27 mouse cellular contexts compared by ENCODE assay signal in genomic region chr17:27658767-27659166, GRCm38 (mm10). TPM values are rescaled to one million over a fixed set of nuclear protein-coding genes. Genes with fewer than 3 reads are reported as not detected.
DNase-seq lines count a peak whose midpoint lies in the region; TF ChIP-seq lines count a peak whose summit lies in the region.
"Had no signal": no experiment of that assay in that cellular context is flagged by ENCODE, and none has a peak within 500 bp of the region (broad histone marks: within the 10 kb centered on the region; RNA-seq: fewer than 3 reads in every experiment).

No protein-coding gene starts in this region.

- 72% methylated on average over 7 of the region's 7 CpGs for WGBS in embryonic facial prominence, embryonic 10.5 days

- no peak overlapping the region for H3K4me2 ChIP-seq in CH12.LX (ENCODE audit: insufficient read depth, low read depth, poor library complexity, severe bottlenecking)
- H3K4me2 ChIP-seq: embryonic facial prominence, embryonic 13.5 days; embryonic facial prominence, embryonic 15.5 days; forebrain, embryonic 12.5 days had no signal

- no peak overlapping the region for H3K4me3 ChIP-seq in CH12.LX (replicated peaks in 1 of 3; ENCODE audit: low read depth in 2 of 3, low read length in 2 of 3, poor library complexity in 1 of 3)
- no peak overlapping the region for H3K4me3 ChIP-seq in embryonic facial prominence, embryonic 10.5 days
- H3K4me3 ChIP-seq: embryonic facial prominence, embryonic 13.5 days; embryonic facial prominence, embryonic 15.5 days; erythroblast, embryonic 14.5 days; forebrain, embryonic 10.5 days; forebrain, embryonic 12.5 days had no signal

- dilution Hi-C loops in CH12.LX (cut with MboI; ENCODE audit: extremely low pct_ligation_motif_present, extremely low pct_unique_long_range_greater_than_20kb, low sequenced_read_pairs) = no loop called here

- peak; percentile 59 for TF ChIP-seq EP300 in CH12.LX (IDR thresholded peaks at IDR 0.05; ENCODE audit: low read length)

- peak; percentile 66 for DNase-seq in CD4-positive helper T cell, adult 2 months (ENCODE audit: low read depth, low spot score)
- peak; percentile 62 for DNase-seq in CD4-positive, CD25-positive, alpha-beta regulatory T cell, adult 2 months (ENCODE audit: low read depth, low spot score)
- DNase-seq in CH12.LX (ENCODE audit: extremely low read depth) = peak; percentile 68
- DNase-seq in induced T-regulatory cell, adult 2 months (ENCODE audit: low read depth) = peak; percentile 75
- DNase-seq in frontal cortex, postnatal 36 days (ENCODE audit: low spot score in 2 of 2) = no peak
- no peak for DNase-seq in embryonic facial prominence, embryonic 10.5 days (ENCODE audit: low spot score)
- DNase-seq in layer of hippocampus, adult 8-10 months (ENCODE audit: low spot score in 2 of 2) = no peak
- no peak for DNase-seq in lung, postnatal 4 days
- DNase-seq: adrenal gland, adult 8-10 months; adrenal gland, postnatal 14 days; adrenal gland, postnatal 36 days; cerebellum, adult 11-12 months; cerebellum, adult 8-10 months; cerebellum, postnatal 10 days; cerebellum, postnatal 25 days had no signal

- no peak for TF ChIP-seq POLR2A in CH12.LX (IDR thresholded peaks at IDR 0.05; ENCODE audit: low read depth, low read length)

- H3K9ac ChIP-seq in CH12.LX (ENCODE audit: insufficient read depth, low read depth) = no peak overlapping the region
- H3K9ac ChIP-seq: embryonic facial prominence, embryonic 13.5 days; embryonic facial prominence, embryonic 15.5 days; forebrain, embryonic 12.5 days had no signal

- in situ Hi-C loops in CH12.LX (cut with MboI; ENCODE audit: low pct_ligation_motif_present, low pct_unique_long_range_greater_than_20kb, low sequenced_read_pairs) = loop anchor here (10.0 kb wide), 1 partner anchor 66 kb away; the partner anchor contains the start of gene Spdef

- no peak for TF ChIP-seq RAD21 in CH12.LX (IDR thresholded peaks at IDR 0.05; ENCODE audit: low read depth, low read length)

- peak overlapping the region; percentile 54; the same call in 1 of the 2 replicates for H3K27ac ChIP-seq in CH12.LX (ENCODE audit: insufficient read depth, low read depth)
- H3K27ac ChIP-seq in embryonic facial prominence, embryonic 10.5 days (replicated peaks) = no peak overlapping the region
- H3K27ac ChIP-seq: embryonic facial prominence, embryonic 13.5 days; embryonic facial prominence, embryonic 15.5 days; forebrain, embryonic 10.5 days; forebrain, embryonic 12.5 days had no signal

- H3K4me1 ChIP-seq in CH12.LX (ENCODE audit: control insufficient read depth in 1 of 2, insufficient read depth in 2 of 2) = peaks cover 4 to 31% of the 10 kb centered on the region in 2 experiments
- peaks cover 27% of the 10 kb centered on the region for H3K4me1 ChIP-seq in embryonic facial prominence, embryonic 10.5 days

- H3K27me3 ChIP-seq in CH12.LX (replicated peaks) = peaks cover 8% of the 10 kb centered on the region
- peaks cover 39% of the 10 kb centered on the region for H3K27me3 ChIP-seq in embryonic facial prominence, embryonic 10.5 days (replicated peaks; ENCODE audit: low read depth, poor library complexity, severe bottlenecking)

- H3K79me2 ChIP-seq in CH12.LX (replicated peaks; ENCODE audit: control insufficient read depth, extremely low read depth, insufficient read depth, poor library complexity, severe bottlenecking) = no peaks in the 10 kb centered on the region

- peaks cover 6% of the 10 kb centered on the region for H3K9me3 ChIP-seq in CH12.LX (replicated peaks; ENCODE audit: low read length)
- H3K9me3 ChIP-seq in embryonic facial prominence, embryonic 10.5 days = no peaks in the 10 kb centered on the region
- H3K9me3 ChIP-seq: embryonic facial prominence, embryonic 13.5 days; embryonic facial prominence, embryonic 15.5 days; forebrain, embryonic 10.5 days; forebrain, embryonic 12.5 days had no signal

- peaks cover 0 to 15% of the 10 kb centered on the region in 2 experiments for H3K36me3 ChIP-seq in CH12.LX (replicated peaks in 1 of 2; ENCODE audit: control insufficient read depth in 1 of 2, insufficient read depth in 1 of 2, low read length in 1 of 2)
- no peaks in the 10 kb centered on the region for H3K36me3 ChIP-seq in embryonic facial prominence, embryonic 10.5 days (replicated peaks)
- H3K36me3 ChIP-seq: embryonic facial prominence, embryonic 13.5 days; embryonic facial prominence, embryonic 15.5 days; forebrain, embryonic 10.5 days; forebrain, embryonic 12.5 days had no signal

- no peak for TF ChIP-seq CTCF in CH12.LX (conservative IDR thresholded peaks at IDR 0.05 in 1 of 2, IDR thresholded peaks at IDR 0.05 in 1 of 2; ENCODE audit: low read depth in 2 of 2, low read length in 2 of 2)

TF ChIP-seq in CH12.LX, 34 proteins besides CTCF, POLR2A, EP300 and RAD21 (continues in another document):
- TF ChIP-seq JUND (conservative IDR thresholded peaks at IDR 0.05; ENCODE audit: low read depth, low read length) (no peak), UBTF (IDR thresholded peaks at IDR 0.05; ENCODE audit: low read depth, low read length) (no peak), MEF2A (IDR thresholded peaks at IDR 0.05; ENCODE audit: borderline replicate concordance, low read depth, low read length) (0 out of 2 replicates have a peak, but pooled peaks have one; percentile 28), MYC (IDR thresholded peaks at IDR 0.05; ENCODE audit: low read depth, low read length) (peak; percentile 42; the same call in 1 of the 2 replicates), IRF4 (IDR thresholded peaks at IDR 0.05; ENCODE audit: low read depth, low read length) (peak; percentile 33; the same call in 1 of the 2 replicates), ETS1 (conservative IDR thresholded peaks at IDR 0.05; ENCODE audit: low read depth, low read length) (peak; percentile 73), KAT2A (IDR thresholded peaks at IDR 0.05; ENCODE audit: insufficient replicate concordance, low read length) (no peak), SMC3 (IDR thresholded peaks at IDR 0.05; ENCODE audit: low read depth, low read length) (no peak), SIN3A (IDR thresholded peaks at IDR 0.05; ENCODE audit: low read length) (no peak), NRF1 (IDR thresholded peaks at IDR 0.05; ENCODE audit: low read depth, low read length) (no peak), HCFC1 (IDR thresholded peaks at IDR 0.05; ENCODE audit: low read depth, low read length) (no peak), GABPA (IDR thresholded peaks at IDR 0.05; ENCODE audit: insufficient replicate concordance, low read depth, low read length) (no peak), ZC3H11A (IDR thresholded peaks at IDR 0.05; ENCODE audit: low read depth, low read length) (no peak), USF1 (IDR thresholded peaks at IDR 0.05; ENCODE audit: low read depth, low read length) (no peak; the same call in 1 of the 2 replicates), CHD1 (IDR thresholded peaks at IDR 0.05; ENCODE audit: low read depth, low read length) (no peak), ZKSCAN1 (IDR thresholded peaks at IDR 0.05; ENCODE audit: borderline replicate concordance, low read depth, low read length) (no peak), TBP (conservative IDR thresholded peaks at IDR 0.05; ENCODE audit: low read depth, low read length) (no peak), MXI1 (IDR thresholded peaks at IDR 0.05; ENCODE audit: low read depth, low read length) (no peak), ZMIZ1 (IDR thresholded peaks at IDR 0.05; ENCODE audit: low read depth, low read length) (no peak), RCOR1 (conservative IDR thresholded peaks at IDR 0.05; ENCODE audit: low read depth, low read length) (no peak), MAZ (IDR thresholded peaks at IDR 0.05; ENCODE audit: low read depth, low read length) (no peak), PAX5 (IDR thresholded peaks at IDR 0.05; ENCODE audit: low read length) (no peak), BHLHE40 (IDR thresholded peaks at IDR 0.05; ENCODE audit: low read depth, low read length) (peak; percentile 65), NELFE (IDR thresholded peaks at IDR 0.05; ENCODE audit: low read depth, low read length) (no peak), POLR2AphosphoS2 (IDR thresholded peaks at IDR 0.05; ENCODE audit: low read depth, low read length) (no peak), MAFK (IDR thresholded peaks at IDR 0.05; ENCODE audit: insufficient replicate concordance, low read length) (no peak), USF2 (conservative IDR thresholded peaks at IDR 0.05; ENCODE audit: low read depth, low read length) (no peak), MAX (IDR thresholded peaks at IDR 0.05; ENCODE audit: low read length) (no peak), ZNF384 (IDR thresholded peaks at IDR 0.05; ENCODE audit: low read depth, low read length) (peak; percentile 83), CHD2 (IDR thresholded peaks at IDR 0.05; ENCODE audit: low read length) (peak; percentile 65; the same call in 1 of the 2 replicates), JUN (IDR thresholded peaks at IDR 0.05; ENCODE audit: insufficient read depth, low read depth, low read length) (peak; percentile 40)

RNA-seq across cellular contexts. Expression of gene Pacsin1, which starts 3.5 kb away (rescaled TPM):
- total RNA-seq in CH12.LX (2012; rRNA removed) = 11.4 and 13.2 TPM in 2 replicates
- total RNA-seq in CH12.LX (2014; rRNA removed) = 1.9 and 2.3 TPM in 2 replicates
- 14.0 and 15.9 TPM in 2 replicates for polyA plus RNA-seq in CH12.LX (2012; ENCODE audit: insufficient read length, low read depth)
- 5.2 and 6.9 TPM in 2 replicates for polyA plus RNA-seq in embryonic facial prominence, embryonic 10.5 days (2016; fragmentation: Nextera tagmentation; extraction: Ambion mirVana)
- total RNA-seq in layer of hippocampus, adult 8-10 months (2022) = 100 to 1,000 TPM; 308 to 331 (median 324) TPM
- total RNA-seq: MEL had no signal
- polyA plus RNA-seq: C2C12 had no signal

RNA-seq across cellular contexts. Expression of gene Rps10, which starts 22.3 kb away (rescaled TPM):
- 3,372 and 3,437 TPM in 2 replicates for total RNA-seq in CH12.LX (2012; rRNA removed)
- total RNA-seq in CH12.LX (2014; rRNA removed) = 2,694 and 3,351 TPM in 2 replicates
- polyA plus RNA-seq in CH12.LX (2012; ENCODE audit: insufficient read length, low read depth) = 2,297 and 2,522 TPM in 2 replicates
- 906 and 913 TPM in 2 replicates for polyA plus RNA-seq in embryonic facial prominence, embryonic 10.5 days (2016; fragmentation: Nextera tagmentation; extraction: Ambion mirVana)
- total RNA-seq in layer of hippocampus, adult 8-10 months (2022) = 100 to 1,000 TPM; 403 to 610 (median 491) TPM

RNA-seq across cellular contexts. Expression of gene RPS10-NUDT3, which starts 23.7 kb away (rescaled TPM):
- total RNA-seq in CH12.LX (2012; rRNA removed) (not detected in 2 replicates), CH12.LX (2014; rRNA removed) (not detected in 2 replicates)
- 30.3 and 54.1 TPM in 2 replicates for polyA plus RNA-seq in CH12.LX (2012; ENCODE audit: insufficient read length, low read depth)
- polyA plus RNA-seq in embryonic facial prominence, embryonic 10.5 days (2016; fragmentation: Nextera tagmentation; extraction: Ambion mirVana) = not detected in 2 replicates
- total RNA-seq in layer of hippocampus, adult 8-10 months (2022) = 1 to 10 TPM in 1 of 4 experiments, not detected in 3; 1.6 TPM
- total RNA-seq: adrenal gland, adult 18-20 months; adrenal gland, adult 8-10 months; adrenal gland, postnatal 14 days; adrenal gland, postnatal 36 days; ES-E14; MEL had no signal
- polyA plus RNA-seq: C2C12; embryonic facial prominence, embryonic 11.5 days; embryonic facial prominence, embryonic 13.5 days; embryonic facial prominence, embryonic 15.5 days; erythroblast, embryonic 14.5 days; forebrain, embryonic 10.5 days; forebrain, embryonic 12.5 days; forebrain, embryonic 14.5 days; forebrain, embryonic 16.5 days had no signal

RNA-seq across cellular contexts. Expression of gene Nudt3, which starts 35.5 kb away (rescaled TPM):
- total RNA-seq in CH12.LX (2012; rRNA removed) = 69.2 and 81.9 TPM in 2 replicates
- 44.6 and 54.4 TPM in 2 replicates for total RNA-seq in CH12.LX (2014; rRNA removed)
- 58.3 and 64.5 TPM in 2 replicates for polyA plus RNA-seq in CH12.LX (2012; ENCODE audit: insufficient read length, low read depth)
- polyA plus RNA-seq in embryonic facial prominence, embryonic 10.5 days (2016; fragmentation: Nextera tagmentation; extraction: Ambion mirVana) = 85.5 and 87.8 TPM in 2 replicates
- 100 to 1,000 TPM; 470 to 533 (median 501) TPM for total RNA-seq in layer of hippocampus, adult 8-10 months (2022)

Comparison
In these comparisons a context has a peak if more than half of its experiments do, and no peak if none do; other contexts are left out.
1. DNase-seq: peak in CD4-positive helper T cell, adult 2 months (single experiment), CD4-positive, CD25-positive, alpha-beta regulatory T cell, adult 2 months (single experiment), CH12.LX (single experiment) and induced T-regulatory cell, adult 2 months (single experiment); none in frontal cortex, postnatal 36 days (0 of 2), embryonic facial prominence, embryonic 10.5 days (single experiment), layer of hippocampus, adult 8-10 months (0 of 2) and lung, postnatal 4 days (0 of 2).
2. RNA of gene Pacsin1, which starts 3.5 kb away (total RNA-seq): 308 to 331 TPM in layer of hippocampus, adult 8-10 months; 1.9 to 13.2 TPM in CH12.LX; every median in the first group is over 10 times any median in the second.
3. RNA of gene Rps10, which starts 22.3 kb away (total RNA-seq): 2,694 to 3,437 TPM in CH12.LX; 403 to 610 TPM in layer of hippocampus, adult 8-10 months; every median in the first group is over 4 times any median in the second.